Mouse (Mus musculus) G1E (cell line): Measurements from ENCODE around the gene Fam110a.

Experiments used
- CTCF ChIP-seq: IDR thresholded peaks from 2 replicates; pipeline ENCODE4 v1.5.1; 2012; ENCODE audit warnings: low read depth, low read length, inconsistent platforms, mixed read lengths
- GATA1 ChIP-seq: IDR thresholded peaks from 2 replicates; pipeline ENCODE4 v1.6.1; 2012; ENCODE audit warnings: borderline replicate concordance, low read length, inconsistent platforms, mixed read lengths
- POLR2AphosphoS5 ChIP-seq: IDR thresholded peaks from 2 replicates; pipeline ENCODE4 v1.6.1; 2012; ENCODE audit warnings: low read depth, low read length, inconsistent platforms; ENCODE audit not compliant: insufficient replicate concordance
- TAL1 ChIP-seq: conservative IDR thresholded peaks from 2 replicates; pipeline ENCODE4 v1.6.1; 2012; ENCODE audit warnings: low read depth, low read length, inconsistent platforms, mixed read lengths

DNA sequence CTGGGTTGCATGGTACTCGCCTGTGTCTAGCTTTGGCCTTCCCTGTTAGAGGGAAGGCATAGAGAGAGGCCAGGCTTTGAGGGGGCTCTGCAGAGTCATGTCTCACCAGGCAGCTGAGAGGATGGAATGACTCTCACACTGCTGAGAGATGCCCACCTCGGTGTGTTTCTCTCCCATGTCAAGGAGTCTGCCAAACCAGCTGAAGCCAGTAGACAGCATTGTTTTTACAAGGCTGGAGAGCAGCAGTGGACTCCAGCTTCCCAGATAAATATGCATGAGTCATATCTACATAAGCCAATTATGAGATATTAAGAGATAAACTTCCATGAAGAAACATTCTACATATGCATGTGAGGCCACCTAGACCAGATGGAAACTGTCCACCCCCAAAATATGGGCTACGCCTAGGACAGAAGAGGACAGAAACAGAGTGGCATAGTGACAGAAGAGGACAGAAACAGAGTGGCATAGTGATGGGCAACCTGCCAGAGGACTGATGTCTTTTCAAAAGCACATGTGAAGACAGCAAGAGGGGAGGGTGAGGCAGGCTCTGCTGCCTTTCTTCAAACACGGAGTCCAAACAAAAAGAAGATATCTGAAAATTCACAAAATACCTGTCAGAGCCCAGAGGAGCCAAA lies 23.4 kb downstream of the Fam110a start:
- TF ChIP-seq CTCF (no peak), TAL1 (no peak), POLR2AphosphoS5 (no peak), GATA1 (no peak)
